Mouse (Mus musculus) brain, embryonic 18.5 days (tissue): ENCODE results near the gene Sdhd.
"Not testable (repeated sequence)": the region's sequence is repeated elsewhere in the genome, so short reads cannot be mapped to it uniquely, and the experiment has no call there.

Experiments
- DNase-seq: peaks from one replicate; pipeline ENCODE4 v3.0.0-alpha.2; 2012; ENCODE audit warnings: low read depth, low spot score

The Sdhd gene

GRCm38 (mm10) chr9:50603189-50603997 is at the start of gene Sdhd, which contains the start of gene Timm8b:
Gene Sdhd, minus strand, starts transcription at chr9:50603812.
Gene Timm8b, plus strand, starts transcription at chr9:50603910.
- DNase-seq, result peak; percentile 91

GRCm38 (mm10) chr9:50650503-50650902 is 46.9 kb upstream of the Sdhd start:
- no peak for DNase-seq

DNA sequence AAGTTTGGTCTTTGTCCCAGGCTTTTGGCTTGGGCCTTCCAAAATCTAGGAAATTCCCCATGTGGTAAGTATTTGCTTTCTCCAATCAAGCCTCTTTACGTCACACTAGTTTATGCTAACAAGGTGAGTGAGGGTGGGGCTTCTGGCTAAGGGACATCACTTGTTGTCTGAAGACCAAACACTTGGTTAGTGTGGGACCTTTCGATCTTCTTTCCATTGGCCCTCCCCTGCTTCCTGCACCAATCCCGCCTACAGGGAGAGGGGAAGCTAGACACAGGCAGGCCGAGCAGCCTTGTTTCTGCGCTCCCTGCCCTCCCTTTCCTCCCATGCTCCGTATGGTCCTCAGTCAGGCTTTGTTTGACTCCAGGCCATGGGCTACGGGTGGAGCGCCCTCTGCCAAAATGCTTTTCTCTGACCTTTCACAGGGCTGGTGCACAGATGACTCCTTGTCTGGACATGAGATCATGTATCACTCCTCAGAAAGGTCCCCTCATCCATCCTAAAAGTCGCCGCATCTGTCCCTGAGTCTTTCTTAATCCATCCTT is 43.3 kb upstream of the Sdhd start:
- no peak for DNase-seq

- no peak for DNase-seq
Observed at GRCm38 (mm10) chr9:50634270-50634669, 30.7 kb upstream of the Sdhd start.

GRCm38 (mm10) chr9:50633059-50633458 is 29.4 kb upstream of the Sdhd start:
- no peak for DNase-seq

- no peak for DNase-seq
Observed at GRCm38 (mm10) chr9:50632016-50632688, 28.5 kb upstream of the Sdhd start.

DNA sequence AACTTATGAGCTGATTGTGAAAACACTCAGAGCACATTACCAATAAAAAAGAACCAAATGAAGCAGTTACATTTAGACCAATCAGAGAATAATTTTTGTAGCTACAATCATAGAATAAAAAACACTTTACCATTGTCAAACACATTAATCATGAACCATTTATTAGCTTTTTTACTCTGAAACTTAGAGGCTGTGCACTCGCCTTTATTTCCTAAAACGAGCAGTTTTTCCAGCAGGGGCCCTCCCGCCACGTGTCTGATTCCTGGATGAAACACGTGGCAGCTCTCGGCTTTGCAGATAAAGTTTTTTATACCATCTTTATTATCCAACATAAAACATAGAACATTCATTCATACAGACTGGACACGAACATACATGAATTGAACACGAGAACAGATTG is 27.3 kb upstream of the Sdhd start:
- not testable (repeated sequence) for DNase-seq

GRCm38 (mm10) chr9:50617794-50618330 is 14.2 kb upstream of the Sdhd start:
- DNase-seq, result no peak

DNA sequence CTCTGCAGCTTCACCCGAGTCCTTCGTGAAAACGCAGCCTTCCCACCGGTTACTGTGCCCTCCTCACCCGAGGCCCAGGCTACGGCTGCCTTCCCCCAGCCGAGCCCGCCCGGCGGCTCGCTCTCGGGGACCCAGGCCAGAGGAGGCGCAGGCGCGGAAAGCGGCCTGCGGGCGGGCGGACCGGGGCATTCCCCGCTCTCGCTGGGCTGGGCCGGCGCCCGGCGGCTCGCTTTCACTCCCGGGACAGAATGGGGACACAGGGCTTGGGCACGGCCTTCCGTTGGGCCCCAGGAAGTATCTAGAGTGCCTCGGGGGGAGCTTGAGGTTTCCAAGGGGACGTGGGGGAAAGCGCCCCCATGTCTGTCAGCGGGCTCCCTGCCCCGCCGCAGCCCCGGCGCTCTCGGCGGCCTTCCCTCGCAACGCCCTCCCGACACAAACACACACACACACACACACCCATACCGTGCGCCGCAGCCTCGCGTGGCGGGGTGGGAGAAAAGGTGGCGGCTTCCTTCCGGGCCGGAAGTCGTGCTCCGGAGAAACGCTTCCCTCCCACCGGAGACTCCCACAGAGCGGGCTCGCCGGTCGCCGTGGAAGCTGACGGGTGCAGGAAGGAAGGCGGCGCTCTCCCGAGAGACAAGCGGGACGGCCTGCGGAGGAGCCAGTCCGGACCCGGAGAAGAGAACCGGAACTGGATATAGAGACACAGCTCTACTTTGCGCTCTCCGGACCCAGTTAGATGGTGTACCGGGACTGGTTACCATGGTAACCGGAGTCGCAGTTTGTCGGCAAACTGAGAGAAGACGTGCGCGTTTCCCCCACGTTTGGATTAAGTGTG is 13.4 kb upstream of the Sdhd start, which contains the start of the genes Pih1d2 and Nkapd1:
TSS of gene Pih1d2 (plus strand) at position 556 of the 838 bp plus-strand sequence.
TSS of gene Nkapd1 (minus strand) at position 699 of the 838 bp plus-strand sequence.
- peak; percentile 83 for DNase-seq

DNA sequence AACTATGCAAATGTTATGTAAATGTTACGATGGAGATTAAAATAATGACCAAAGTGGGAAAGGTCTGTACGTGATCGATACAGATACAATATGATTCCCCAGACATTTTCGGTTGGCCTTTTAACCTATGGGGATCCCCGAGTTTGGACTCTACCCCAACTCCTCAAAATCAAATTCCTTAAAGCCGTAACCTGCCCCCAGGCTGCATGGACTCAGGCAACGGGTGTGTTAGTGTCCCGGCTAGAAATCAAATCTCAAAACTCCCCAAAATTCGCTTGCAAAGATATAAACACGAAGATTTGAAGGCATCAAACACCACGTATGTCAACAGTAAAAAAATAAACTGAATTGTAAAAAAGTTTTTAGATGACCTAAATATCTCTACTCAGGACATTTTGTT is 12.5 kb upstream of the Sdhd start:
- no peak for DNase-seq

DNA sequence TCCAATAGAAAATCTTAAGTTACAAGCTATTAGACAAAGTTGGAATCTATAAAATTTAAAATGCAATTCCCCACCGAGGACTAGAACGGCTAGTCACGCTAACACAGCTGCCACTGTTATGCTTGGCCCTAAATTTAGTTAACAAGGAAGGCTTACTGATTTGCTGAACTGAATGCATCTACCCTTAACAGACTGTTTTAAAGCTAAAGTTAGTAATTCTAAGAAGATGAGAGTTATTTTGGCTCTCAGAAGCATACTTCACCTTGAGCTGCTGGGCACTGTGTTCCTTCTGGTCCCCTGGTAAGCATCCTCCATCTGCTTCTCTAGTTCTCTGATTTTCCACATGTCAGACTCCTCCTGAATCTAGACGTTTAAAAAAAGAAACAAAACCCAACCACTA is 8.5 kb upstream of the Sdhd start:
- no peak for DNase-seq

- DNase-seq, result no peak
Observed at GRCm38 (mm10) chr9:50604338-50604737, 726 bp upstream of the Sdhd start.

DNA sequence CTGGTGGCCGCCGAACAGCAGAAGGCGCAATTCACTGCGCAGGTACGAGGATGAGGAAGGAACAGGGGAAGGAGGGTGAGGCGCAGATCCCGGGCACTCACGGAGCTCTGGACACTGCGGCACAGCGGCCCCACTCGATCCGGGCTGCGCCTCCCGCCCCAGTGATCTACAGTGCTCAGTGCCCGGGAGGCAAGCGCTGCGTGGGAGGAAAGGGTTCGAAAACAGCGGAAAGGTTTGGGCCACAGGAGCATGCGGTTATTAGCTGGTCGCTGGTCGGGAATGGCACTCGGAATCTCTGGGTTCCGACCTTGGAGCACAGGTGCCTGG is 349 bp upstream of the Sdhd start:
- no peak for DNase-seq

DNA sequence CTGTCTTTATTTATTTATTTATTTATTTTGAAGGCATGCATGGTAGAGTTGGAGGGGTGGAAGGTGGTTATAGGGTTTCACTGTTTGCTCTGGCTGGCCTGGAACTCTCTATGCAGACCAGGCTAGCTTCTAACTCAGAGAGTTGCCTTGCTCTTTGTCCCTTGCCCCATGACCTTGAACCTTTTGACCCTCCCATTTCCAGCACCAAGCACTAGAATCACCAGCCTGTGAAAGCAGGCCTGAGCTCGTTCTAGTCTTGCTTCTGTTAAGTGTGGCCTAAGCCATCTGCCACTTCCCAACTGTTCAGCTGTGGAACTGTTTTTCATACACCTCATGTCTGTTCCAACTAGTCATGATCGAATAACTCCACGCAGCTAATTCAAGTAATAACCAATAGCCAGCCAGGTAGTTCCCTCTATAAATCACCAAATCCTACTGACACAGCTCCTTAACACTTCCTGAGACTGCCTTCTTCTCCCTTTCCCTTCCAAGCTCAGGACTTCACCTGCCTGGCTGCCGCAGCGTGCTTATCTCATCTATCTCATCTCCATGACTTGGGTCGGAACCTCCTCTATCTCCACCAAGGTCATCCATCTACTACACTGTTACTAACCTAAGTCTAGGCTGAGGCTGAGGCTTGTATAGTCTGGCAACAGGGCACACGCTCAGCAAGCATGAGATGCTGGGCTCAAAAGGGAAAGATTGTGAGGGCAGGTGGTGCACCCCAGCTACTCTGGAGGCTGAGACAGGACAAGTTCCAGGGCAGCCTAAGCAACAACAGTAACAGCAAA is 1.4 kb downstream of the Sdhd start:
- no peak for DNase-seq

DNA sequence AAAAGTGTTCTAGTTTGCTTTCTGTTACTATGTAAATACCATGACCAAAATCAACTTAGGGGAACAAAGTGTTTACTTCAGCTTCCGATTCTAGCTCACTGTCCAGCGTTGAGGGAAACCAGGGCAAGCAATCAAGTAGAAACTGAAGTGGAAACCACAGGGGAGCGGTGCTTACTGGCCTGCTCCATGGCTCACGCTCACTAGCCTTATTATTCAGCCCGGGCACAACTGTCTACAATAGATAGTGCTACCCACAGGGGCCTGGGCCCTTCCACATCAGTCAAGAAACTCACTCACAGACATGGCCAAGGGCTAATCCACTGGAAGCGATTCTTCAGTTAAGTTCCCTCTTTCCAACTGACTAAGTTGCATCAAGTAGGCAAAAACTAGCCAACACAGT is 2.1 kb downstream of the Sdhd start:
- DNase-seq, result no peak

DNA sequence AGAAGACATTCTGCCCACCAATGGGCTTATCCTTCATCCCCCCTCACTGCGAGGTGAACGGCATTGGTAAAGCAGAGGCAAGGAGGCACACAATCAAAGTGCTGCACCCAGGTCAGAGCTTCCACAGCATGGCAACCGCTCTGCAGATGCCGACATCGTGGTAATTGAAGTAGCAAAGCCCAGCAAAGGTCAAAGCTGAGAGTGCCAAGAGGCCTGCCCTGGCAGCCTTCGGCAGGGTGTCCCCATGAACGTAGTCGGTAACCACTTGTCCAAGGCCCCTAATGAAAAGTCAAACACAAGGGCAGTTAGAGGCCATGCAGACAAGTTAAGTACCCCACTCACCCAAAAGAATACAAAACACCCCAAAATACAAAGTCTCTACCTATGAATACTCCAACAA is 6.6 kb downstream of the Sdhd start:
- DNase-seq, result no peak

DNA sequence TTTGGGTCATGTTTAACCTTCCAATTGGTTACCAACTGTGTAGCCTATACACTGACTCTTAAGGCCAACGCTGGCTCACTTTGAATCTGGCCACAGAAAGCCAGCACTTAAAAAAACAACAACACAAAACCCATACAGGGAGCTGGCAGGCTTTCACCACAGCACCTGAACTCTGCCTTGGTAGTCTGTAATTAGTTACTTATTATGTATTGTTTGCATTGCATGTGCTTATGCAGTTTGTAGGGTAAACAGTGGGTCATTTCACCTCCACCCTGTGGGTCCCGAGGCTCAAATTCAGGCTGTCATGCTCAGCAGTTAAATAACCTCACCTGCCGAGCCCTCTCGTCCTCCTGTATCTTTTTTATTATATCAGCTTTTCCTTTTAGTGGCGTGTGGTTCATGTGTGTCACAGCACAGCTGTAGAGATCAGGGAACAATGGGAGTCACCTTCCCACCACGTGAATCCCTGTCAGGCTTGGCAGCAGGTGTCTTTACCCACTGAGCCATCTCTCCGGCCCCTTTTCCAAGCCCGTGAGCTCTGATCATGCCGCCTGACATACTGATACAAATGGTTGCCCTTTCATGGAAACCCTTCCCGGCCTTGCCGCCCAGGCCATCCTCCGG is 8.7 kb downstream of the Sdhd start:
- DNase-seq, result no peak

- DNase-seq, result no peak
Observed at GRCm38 (mm10) chr9:50593544-50593943, 10.1 kb downstream of the Sdhd start.

DNA sequence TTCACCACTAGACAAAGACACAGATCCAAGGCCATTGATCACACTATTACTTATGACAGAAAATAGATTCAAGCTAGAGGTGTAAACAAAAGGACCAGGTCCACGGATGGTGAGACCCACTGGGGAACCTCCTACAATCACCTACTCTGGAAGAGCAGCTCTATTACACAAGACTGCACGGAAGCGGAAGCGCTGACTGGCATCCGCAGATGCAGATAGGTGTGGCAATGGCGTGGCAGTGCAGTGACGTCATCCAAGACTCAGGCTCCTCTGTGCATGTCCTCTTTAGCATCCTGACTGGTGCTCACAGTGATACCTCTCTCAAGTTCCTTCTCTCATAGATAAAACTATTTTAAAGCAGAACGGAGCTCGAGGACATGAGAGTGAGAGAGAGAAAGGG is 10.7 kb downstream of the Sdhd start:
- DNase-seq, result no peak

DNA sequence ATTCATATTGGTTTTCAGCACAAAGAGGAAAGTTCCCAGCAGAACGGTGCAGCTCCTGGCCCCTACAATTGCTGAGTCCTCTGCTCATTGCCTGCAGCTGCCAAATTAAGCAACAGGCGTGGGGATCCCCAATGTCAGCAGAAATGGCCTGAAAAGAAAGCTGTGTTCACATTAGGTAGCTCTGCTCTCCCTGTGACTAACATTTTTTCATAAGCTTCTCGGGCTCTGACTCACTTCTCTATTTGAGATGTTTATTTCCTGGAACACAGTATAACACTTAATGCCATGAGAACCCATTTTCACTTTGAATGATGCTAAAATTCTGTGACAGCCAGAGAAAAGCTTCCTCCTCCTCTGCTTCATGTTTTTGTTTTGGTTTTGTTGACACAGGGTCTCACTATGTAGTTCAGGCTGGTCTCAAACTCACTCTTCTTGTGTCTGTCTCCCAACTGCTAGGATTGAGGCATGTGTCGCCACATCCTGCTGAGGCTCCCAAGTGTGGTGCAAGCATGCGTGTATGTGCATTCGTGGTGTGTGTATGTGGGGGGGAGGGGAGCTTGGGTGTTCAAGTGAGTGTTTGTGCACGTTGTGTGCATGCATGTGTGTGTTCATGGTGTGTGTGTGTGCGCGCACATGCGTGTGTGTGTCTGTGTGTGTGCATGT is 12.6 kb downstream of the Sdhd start:
- no peak for DNase-seq
